Mouse (Mus musculus): Measurements from ENCODE around the gene Mapk14. TPM values are rescaled to one million over a fixed set of nuclear protein-coding genes. Genes with fewer than 3 reads are reported as not detected.

The Mapk14 gene
- total and polyA plus RNA-seq, 3 experiments, result 61.5 to 93.2 TPM; not detected in 1

GRCm38 (mm10) chr17:28743916-28744315, 52.8 kb downstream of the Mapk14 start:
- TF ChIP-seq NRF1 (IDR thresholded peaks at IDR 0.05; ENCODE audit: insufficient read depth, low read depth, low read length, poor library complexity, severe bottlenecking) (no peak), SMC3 (IDR thresholded peaks at IDR 0.05; ENCODE audit: low read depth, low read length) (peak; percentile 60), MEF2A (IDR thresholded peaks at IDR 0.05; ENCODE audit: extremely low read depth, insufficient replicate concordance, low read depth, low read length, poor library complexity, severe bottlenecking) (no peak), CHD1 (IDR thresholded peaks at IDR 0.05; ENCODE audit: low read depth, low read length) (no peak), CHD2 (IDR thresholded peaks at IDR 0.05; ENCODE audit: low read length) (no peak), GATA1 (IDR thresholded peaks at IDR 0.05; ENCODE audit: low read depth, low read length) (no peak), E2F4 (IDR thresholded peaks at IDR 0.05; ENCODE audit: borderline replicate concordance, low read depth, low read length) (no peak), USF2 (IDR thresholded peaks at IDR 0.05; ENCODE audit: borderline replicate concordance in 1 of 2, insufficient read depth in 1 of 2, low read depth in 1 of 2, low read length in 2 of 2) (no peak), ZC3H11A (IDR thresholded peaks at IDR 0.05; ENCODE audit: low read depth, low read length) (peak; percentile 27; the same call in 1 of the 2 replicates), KAT2A (conservative IDR thresholded peaks at IDR 0.05; ENCODE audit: low read depth, low read length) (no peak), RCOR1 (IDR thresholded peaks at IDR 0.05; ENCODE audit: low read depth, low read length) (no peak), CTCF (IDR thresholded peaks at IDR 0.05 in 2 of 3, conservative IDR thresholded peaks at IDR 0.05 in 1 of 3; ENCODE audit: control insufficient read depth in 1 of 3, insufficient read depth in 1 of 3, low read depth in 2 of 3, low read length in 3 of 3, poor library complexity in 1 of 3, severe bottlenecking in 1 of 3) (peak; percentile 30 to 60 (median 56); a peak in 5 of 6 replicates), RAD21 (IDR thresholded peaks at IDR 0.05; ENCODE audit: low read depth, low read length) (peak; percentile 38), ZKSCAN1 (IDR thresholded peaks at IDR 0.05; ENCODE audit: low read depth, low read length) (no peak), HCFC1 (IDR thresholded peaks at IDR 0.05; ENCODE audit: low read depth, low read length) (no peak), POLR2A (IDR thresholded peaks at IDR 0.05; ENCODE audit: control insufficient read depth in 1 of 2, insufficient read depth in 1 of 2, low read depth in 1 of 2, low read length in 2 of 2, poor library complexity in 1 of 2) (no peak)
- peaks cover 0 to 4% of the 10 kb centered on the region in 2 experiments; a peak in 2 of 4 replicates for H3K36me3 ChIP-seq (ENCODE audit: control insufficient read depth in 1 of 2, insufficient read depth in 2 of 2, low read length in 2 of 2)
- H3K79me2 ChIP-seq (ENCODE audit: control insufficient read depth, insufficient read depth, low read length, poor library complexity), result no peaks in the 10 kb centered on the region
- no peak overlapping the region for H3K27ac ChIP-seq (ENCODE audit: control insufficient read depth, low read depth, low read length)
- peak; percentile 69 for DNase-seq (ENCODE audit: low read depth, low spot score)
- no peak overlapping the region for H3K4me3 ChIP-seq (ENCODE audit: control insufficient read depth in 1 of 2, insufficient read depth in 1 of 2, low read depth in 2 of 2, low read length in 2 of 2)
- no peaks in the 10 kb centered on the region for H3K9me3 ChIP-seq (replicated peaks; ENCODE audit: insufficient read depth, low read length)
- no peak overlapping the region for H3K9ac ChIP-seq (ENCODE audit: control insufficient read depth, low read depth, low read length, poor library complexity, severe bottlenecking)
- H3K27me3 ChIP-seq (ENCODE audit: control insufficient read depth in 1 of 2, insufficient read depth in 2 of 2, low read length in 2 of 2), result no peaks in the 10 kb centered on the region
- no peaks in the 10 kb centered on the region; a peak in 1 of 4 replicates for H3K4me1 ChIP-seq (ENCODE audit: control insufficient read depth in 1 of 2, insufficient read depth in 2 of 2, low read length in 2 of 2)

- TF ChIP-seq ETS1 (IDR thresholded peaks at IDR 0.05; ENCODE audit: low read depth, low read length) (no peak), RCOR1 (IDR thresholded peaks at IDR 0.05; ENCODE audit: low read depth, low read length) (no peak), JUND (IDR thresholded peaks at IDR 0.05; ENCODE audit: low read depth, low read length) (no peak), TCF12 (IDR thresholded peaks at IDR 0.05; ENCODE audit: low read depth, low read length) (no peak), MXI1 (IDR thresholded peaks at IDR 0.05; ENCODE audit: low read depth, low read length) (no peak), ZKSCAN1 (IDR thresholded peaks at IDR 0.05; ENCODE audit: low read depth, low read length) (no peak), UBTF (IDR thresholded peaks at IDR 0.05; ENCODE audit: borderline replicate concordance, insufficient read depth, low read depth, low read length) (no peak), ZNF384 (IDR thresholded peaks at IDR 0.05; ENCODE audit: low read depth, low read length) (no peak), USF1 (IDR thresholded peaks at IDR 0.05; ENCODE audit: low read depth, low read length) (no peak), ZMIZ1 (IDR thresholded peaks at IDR 0.05; ENCODE audit: low read depth, low read length) (no peak), TBP (IDR thresholded peaks at IDR 0.05; ENCODE audit: low read depth, low read length) (no peak), CTCF (IDR thresholded peaks at IDR 0.05 in 2 of 3, conservative IDR thresholded peaks at IDR 0.05 in 1 of 3; ENCODE audit: control insufficient read depth in 1 of 3, insufficient read depth in 1 of 3, low read depth in 2 of 3, low read length in 3 of 3, poor library complexity in 1 of 3, severe bottlenecking in 1 of 3) (no peak)
- H3K27ac ChIP-seq (ENCODE audit: control insufficient read depth, low read depth, low read length), result no peak overlapping the region
- H3K79me2 ChIP-seq (ENCODE audit: control insufficient read depth, insufficient read depth, low read length, poor library complexity), result no peaks in the 10 kb centered on the region
- no peak for DNase-seq (ENCODE audit: low read depth, low spot score)
- peaks cover 4 to 8% of the 10 kb centered on the region in 2 experiments for H3K36me3 ChIP-seq (ENCODE audit: control insufficient read depth in 1 of 2, insufficient read depth in 2 of 2, low read length in 2 of 2)
- no peak overlapping the region for H3K4me3 ChIP-seq (ENCODE audit: control insufficient read depth in 1 of 2, insufficient read depth in 1 of 2, low read depth in 2 of 2, low read length in 2 of 2)
- H3K27me3 ChIP-seq (ENCODE audit: control insufficient read depth in 1 of 2, insufficient read depth in 2 of 2, low read length in 2 of 2), result no peaks in the 10 kb centered on the region
- H3K9me3 ChIP-seq (replicated peaks; ENCODE audit: insufficient read depth, low read length), result no peaks in the 10 kb centered on the region
- H3K4me1 ChIP-seq (ENCODE audit: control insufficient read depth in 1 of 2, insufficient read depth in 2 of 2, low read length in 2 of 2), result peaks cover 0 to 10% of the 10 kb centered on the region in 2 experiments; a peak in 3 of 4 replicates
- no peak overlapping the region for H3K9ac ChIP-seq (ENCODE audit: control insufficient read depth, low read depth, low read length, poor library complexity, severe bottlenecking)
Measured at GRCm38 (mm10) chr17:28745773-28746172, 54.6 kb downstream of the Mapk14 start.
